Mouse (Mus musculus): ENCODE results near the gene Sirpa.

- TF ChIP-seq CTCF (IDR thresholded peaks at IDR 0.05; ENCODE audit: insufficient read depth, low read length) (no peak), POLR2A (IDR thresholded peaks at IDR 0.05; ENCODE audit: borderline replicate concordance, extremely low read depth, low read depth, low read length) (no peak)
Measured at GRCm38 (mm10) chr2:129652616-129653015, 60.0 kb downstream of the Sirpa start.

Measured in lung, adult 2 months (tissue).